Mouse (Mus musculus) MEL (cell line): ENCODE measurements around the gene Ifi27l2a. TPM values are rescaled to one million over a fixed set of nuclear protein-coding genes. Genes with fewer than 3 reads are reported as not detected.

Experiments used
- DNase-seq: peaks from one replicate; pipeline ENCODE4 v3.0.0; 2011; ENCODE audit warnings: low read depth, low spot score
- H3K27ac ChIP-seq: 2 replicates; pipeline ENCODE4 v1.5.1; 2012; ENCODE audit warnings: low read depth, mild to moderate bottlenecking, control low read depth, low read length, moderate library complexity; ENCODE audit not compliant: control insufficient read depth
- H3K27me3 ChIP-seq, 2 experiments: fragments of 150-350 bp in 1 of 2; sonication (generic) in 1 of 2; 2 replicates each; pipeline ENCODE4 v1.6.1; 2012; ENCODE audit warnings: low read length in 2 of 2, mild to moderate bottlenecking in 2 of 2, improper control_type of control experiment in 1 of 2, moderate library complexity in 1 of 2; ENCODE audit not compliant: insufficient read depth in 2 of 2, control insufficient read depth in 1 of 2
- H3K36me3 ChIP-seq, 2 experiments: 2 replicates each; pipeline ENCODE4 v1.6.1; 2012 to 2014; ENCODE audit warnings: low read length in 2 of 2, improper control_type of control experiment in 1 of 2, inconsistent platforms in 1 of 2, mild to moderate bottlenecking in 1 of 2; ENCODE audit not compliant: insufficient read depth in 2 of 2, control insufficient read depth in 1 of 2
- H3K4me1 ChIP-seq, 2 experiments: fragments of 150-350 bp in 1 of 2; sonication (generic) in 1 of 2; 2 replicates each; pipeline ENCODE4 v1.6.1; 2012; ENCODE audit warnings: low read length in 2 of 2, improper control_type of control experiment in 1 of 2, mild to moderate bottlenecking in 1 of 2; ENCODE audit not compliant: insufficient read depth in 2 of 2, control insufficient read depth in 1 of 2
- H3K4me3 ChIP-seq, 2 experiments: fragments of 150-350 bp in 1 of 2; sonication (generic) in 1 of 2; 2 replicates each; pipeline ENCODE4 v1.5.1; 2012; ENCODE audit warnings: low read depth in 2 of 2, low read length in 2 of 2, mild to moderate bottlenecking in 2 of 2, moderate library complexity in 2 of 2, control low read depth in 1 of 2, improper control_type of control experiment in 1 of 2; ENCODE audit not compliant: control insufficient read depth in 1 of 2, insufficient read depth in 1 of 2
- H3K79me2 ChIP-seq: 2 replicates; pipeline ENCODE4 v1.6.1; 2012; ENCODE audit warnings: mild to moderate bottlenecking, low read length, moderate library complexity; ENCODE audit not compliant: control insufficient read depth, poor library complexity, insufficient read depth
- H3K9ac ChIP-seq: 2 replicates; pipeline ENCODE4 v1.6.1; 2012; ENCODE audit warnings: low read depth, mild to moderate bottlenecking, control low read depth, low read length, moderate library complexity; ENCODE audit not compliant: control insufficient read depth, poor library complexity, severe bottlenecking
- H3K9me3 ChIP-seq: fragments of 150-350 bp; sonication (generic); replicated peaks from 2 replicates; pipeline ENCODE4 v1.6.1; 2012; ENCODE audit warnings: mild to moderate bottlenecking, low read length, improper control_type of control experiment, moderate library complexity; ENCODE audit not compliant: insufficient read depth
- CHD1 ChIP-seq: IDR thresholded peaks from 2 replicates; pipeline ENCODE4 v1.6.1; 2012; ENCODE audit warnings: low read depth, mild to moderate bottlenecking, inconsistent platforms, low read length, improper control_type of control experiment
- CTCF ChIP-seq, 3 experiments: IDR thresholded peaks in 2 of 3; conservative IDR thresholded peaks in 1 of 3; 2 replicates each; pipeline ENCODE4 v1.5.1; 2011 to 2012; ENCODE audit warnings: low read length in 3 of 3, low read depth in 2 of 3, mild to moderate bottlenecking in 2 of 3, improper control_type of control experiment in 1 of 3, inconsistent platforms in 1 of 3, mixed read lengths in 1 of 3, moderate library complexity in 1 of 3; ENCODE audit not compliant: control insufficient read depth in 1 of 3, insufficient read depth in 1 of 3, poor library complexity in 1 of 3, severe bottlenecking in 1 of 3
- ETS1 ChIP-seq: IDR thresholded peaks from 2 replicates; pipeline ENCODE4 v1.6.1; 2012; ENCODE audit warnings: low read depth, mild to moderate bottlenecking, inconsistent platforms, low read length, improper control_type of control experiment, moderate library complexity
- GABPA ChIP-seq: IDR thresholded peaks from 2 replicates; pipeline ENCODE4 v1.6.1; 2012; ENCODE audit warnings: low read depth, mild to moderate bottlenecking, inconsistent platforms, low read length, improper control_type of control experiment, moderate library complexity
- MAZ ChIP-seq: IDR thresholded peaks from 2 replicates; pipeline ENCODE4 v1.6.1; 2012; ENCODE audit warnings: low read depth, mild to moderate bottlenecking, inconsistent platforms, low read length, improper control_type of control experiment
- MYC ChIP-seq: IDR thresholded peaks from 2 replicates; pipeline ENCODE4 v1.6.1; 2011; ENCODE audit warnings: low read depth, mild to moderate bottlenecking, low read length, improper control_type of control experiment, moderate library complexity
- POLR2A ChIP-seq, 2 experiments: IDR thresholded peaks; 2 replicates each; pipeline ENCODE4 v1.6.1; 2011 to 2012; ENCODE audit warnings: low read length in 2 of 2, mild to moderate bottlenecking in 2 of 2, control low read depth in 1 of 2, improper control_type of control experiment in 1 of 2, low read depth in 1 of 2, moderate library complexity in 1 of 2; ENCODE audit not compliant: control insufficient read depth in 1 of 2, insufficient read depth in 1 of 2, poor library complexity in 1 of 2
- RAD21 ChIP-seq: IDR thresholded peaks from 2 replicates; pipeline ENCODE4 v1.6.1; 2011; ENCODE audit warnings: mild to moderate bottlenecking, low read depth, low read length, improper control_type of control experiment
- RCOR1 ChIP-seq: IDR thresholded peaks from 2 replicates; pipeline ENCODE4 v1.6.1; 2012; ENCODE audit warnings: low read depth, mild to moderate bottlenecking, inconsistent platforms, low read length, improper control_type of control experiment
- SIN3A ChIP-seq: IDR thresholded peaks from 2 replicates; pipeline ENCODE4 v1.6.1; 2012; ENCODE audit warnings: low read length, improper control_type of control experiment, inconsistent platforms
- SMC3 ChIP-seq: IDR thresholded peaks from 2 replicates; pipeline ENCODE4 v1.6.1; 2011; ENCODE audit warnings: low read depth, low read length, improper control_type of control experiment
- TBP ChIP-seq: IDR thresholded peaks from 2 replicates; pipeline ENCODE4 v1.8.0; 2011; ENCODE audit warnings: low read depth, low read length, improper control_type of control experiment
- USF2 ChIP-seq, 2 experiments: IDR thresholded peaks; 2 replicates each; pipeline ENCODE4 v1.6.1; 2011 to 2012; ENCODE audit warnings: improper control_type of control experiment in 2 of 2, low read length in 2 of 2, borderline replicate concordance in 1 of 2, inconsistent platforms in 1 of 2, low read depth in 1 of 2, mild to moderate bottlenecking in 1 of 2; ENCODE audit not compliant: insufficient read depth in 1 of 2
- ZC3H11A ChIP-seq: IDR thresholded peaks from 2 replicates; pipeline ENCODE4 v1.6.1; 2012; ENCODE audit warnings: low read depth, mild to moderate bottlenecking, inconsistent platforms, low read length, improper control_type of control experiment
- polyA plus RNA-seq, 2 experiments: library from polyadenylated mRNA; stranded (reverse) in 1 of 2; unstranded in 1 of 2; fragments of >175 nt in 1 of 2; fragments of >200 nt in 1 of 2; gene quantifications; 2 replicates each; pipeline versions ENCODE4 v1.2.1 to v1.2.4; 2012; ENCODE audit warnings: low replicate concordance in 2 of 2, low read depth in 1 of 2; ENCODE audit not compliant: insufficient read length in 2 of 2, insufficient read depth in 1 of 2, missing spikeins in 1 of 2
- total RNA-seq: library from RNA; depleted of rRNA; stranded (reverse); fragments of 300-350 nt; gene quantifications from 2 replicates; pipeline ENCODE4 v1.2.3, GENCODE M21; 2012; rRNA removed

The Ifi27l2a gene
- total RNA-seq (3.2 and 4.4 TPM in 2 replicates), polyA plus RNA-seq (1 to 10 TPM in 1 of 2 experiments, not detected in 1; 3.5 TPM)

DNA sequence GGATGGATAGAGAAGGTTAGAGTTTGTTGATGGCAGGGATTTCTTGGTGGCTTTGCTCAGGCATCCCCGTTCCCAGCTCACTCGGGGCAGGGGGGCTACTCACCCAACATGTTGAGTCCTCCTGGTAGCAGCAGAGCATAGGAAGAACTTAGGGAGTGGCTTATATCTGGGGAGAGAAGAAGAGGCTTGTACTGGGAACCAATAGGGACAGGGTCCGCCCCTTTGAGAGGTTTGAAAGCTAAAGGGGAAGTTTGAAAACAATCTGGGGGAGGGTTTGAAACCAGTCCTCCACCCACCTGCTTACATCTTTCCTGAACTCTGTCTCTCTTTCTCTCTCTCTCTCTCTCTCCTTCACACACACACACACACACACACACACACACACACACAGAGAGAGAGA is at the start of gene Ifi27l2a:
Ifi27l2a (minus strand) TSS at position 157 of the 400 bp plus-strand sequence.
- peak; percentile 82 for DNase-seq

DNA sequence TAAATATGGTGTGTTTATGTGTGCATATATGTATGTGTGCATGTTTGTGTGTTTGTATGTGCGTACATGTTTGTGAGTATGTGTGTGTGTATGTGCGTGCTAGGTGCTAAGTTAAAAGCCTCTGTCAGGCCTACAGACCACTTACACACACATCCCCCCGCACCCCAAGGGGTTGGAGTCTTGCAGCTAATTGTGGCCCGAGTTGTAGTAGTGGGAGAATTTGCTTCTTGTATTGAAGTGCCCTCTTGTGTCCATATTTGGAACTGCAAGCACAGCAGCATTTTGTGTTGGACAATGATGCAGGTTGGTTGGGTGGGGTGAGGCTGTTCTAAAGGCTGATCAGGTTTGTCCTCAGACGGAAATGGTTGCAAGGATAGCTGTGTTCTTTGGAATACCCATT is 49.3 kb upstream of the Ifi27l2a start:
- Histone ChIP-seq H3K36me3 (no peaks in the 10 kb centered on the region), H3K4me3 (no peak overlapping the region), H3K4me1 (peaks cover 0 to 4% of the 10 kb centered on the region in 2 experiments; a peak in 3 of 4 replicates), H3K27ac (no peak overlapping the region), H3K9me3 (no peaks in the 10 kb centered on the region), H3K27me3 (no peaks in the 10 kb centered on the region), H3K79me2 (no peaks in the 10 kb centered on the region), H3K9ac (no peak overlapping the region)
- peak; percentile 87 for DNase-seq
- TF ChIP-seq ZC3H11A = peak; percentile 91
- TF ChIP-seq SMC3 = peak; percentile 94
- TF ChIP-seq SIN3A = peak; percentile 47
- no peak for TF ChIP-seq POLR2A (IDR thresholded peaks at IDR 0.05; ENCODE audit: control insufficient read depth in 1 of 2, insufficient read depth in 1 of 2, low read depth in 1 of 2, low read length in 2 of 2, poor library complexity in 1 of 2)
- 0 out of 2 replicates have a peak, but pooled peaks have one; percentile 53 for TF ChIP-seq MYC
- no peak for TF ChIP-seq TBP
- TF ChIP-seq GABPA = no peak
- TF ChIP-seq MAZ = peak; percentile 61; the same call in 1 of the 2 replicates
- no peak for TF ChIP-seq CHD1
- no peak for TF ChIP-seq USF2 (IDR thresholded peaks at IDR 0.05; ENCODE audit: borderline replicate concordance in 1 of 2, insufficient read depth in 1 of 2, low read depth in 1 of 2, low read length in 2 of 2)
- TF ChIP-seq CTCF (IDR thresholded peaks at IDR 0.05 in 2 of 3, conservative IDR thresholded peaks at IDR 0.05 in 1 of 3; ENCODE audit: control insufficient read depth in 1 of 3, insufficient read depth in 1 of 3, low read depth in 2 of 3, low read length in 3 of 3, poor library complexity in 1 of 3, severe bottlenecking in 1 of 3) = peak; percentile 60 to 99 (median 96)
- peak; percentile 94 for TF ChIP-seq RAD21
- TF ChIP-seq, all 39 proteins: peak for 7

More for the DNA sequence above, at the start of gene Ifi27l2a:
- Histone ChIP-seq H3K9me3 (no peaks in the 10 kb centered on the region), H3K36me3 (no peaks in the 10 kb centered on the region), H3K4me3 (0 out of 4 replicates have a peak within 1 kb of the TSS, but pooled peaks of 1 of the 2 experiments have one; percentile 21)
- TF ChIP-seq ETS1 (no peak), USF2 (IDR thresholded peaks at IDR 0.05; ENCODE audit: borderline replicate concordance in 1 of 2, insufficient read depth in 1 of 2, low read depth in 1 of 2, low read length in 2 of 2) (no peak), SIN3A (0 out of 2 replicates have a peak, but pooled peaks have one; percentile 21), RCOR1 (0 out of 2 replicates have a peak, but pooled peaks have one; percentile 26), TBP (peak; percentile 64)
- TF ChIP-seq, all 39 proteins: peak for 3
- Histone ChIP-seq H3K27me3 (no peaks in the 10 kb centered on the region; a peak in 1 of 4 replicates), H3K9ac (no peak within 1 kb of the TSS), H3K4me1 (peaks cover 0 to 4% of the 10 kb centered on the region in 2 experiments; a peak in 2 of 4 replicates), H3K27ac (no peak within 1 kb of the TSS), H3K79me2 (no peaks in the 10 kb centered on the region)
